Mouse (Mus musculus): ENCODE results near the gene Itga8.

Itga8 gene

DNA sequence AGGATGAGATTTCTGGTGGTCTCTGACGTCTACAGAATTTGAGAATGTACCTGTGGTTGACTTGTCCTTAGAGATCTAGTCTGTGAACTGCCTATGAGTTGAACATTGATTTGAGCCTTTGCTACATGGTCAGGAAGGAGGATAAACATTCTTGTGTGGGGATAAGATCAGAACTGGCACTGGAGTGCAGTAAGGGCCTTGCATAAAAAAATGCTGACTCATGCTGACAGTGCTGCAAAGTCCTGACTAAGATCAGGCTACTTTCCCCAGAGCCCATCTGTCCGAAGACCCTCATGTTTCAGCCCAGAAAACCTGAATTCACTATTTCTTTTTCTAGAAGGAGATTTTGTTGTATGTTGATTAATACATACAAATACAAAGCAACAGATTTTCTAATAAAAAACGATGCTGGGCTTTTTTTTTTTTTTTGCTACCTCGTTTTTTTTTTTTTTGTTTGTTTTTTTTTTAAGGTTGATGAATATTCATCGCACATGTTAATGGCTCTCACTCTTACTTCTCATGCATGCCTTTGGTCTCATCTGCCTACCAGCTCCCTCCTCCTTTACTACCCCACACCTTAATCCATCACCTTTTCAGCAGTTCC, 162.9 kb downstream of the Itga8 start:
- Histone ChIP-seq H3K9me3 (ENCODE audit: low read length) (peaks cover 10% of the 10 kb centered on the region), H3K27me3 (ENCODE audit: insufficient read depth, low read length) (no peaks in the 10 kb centered on the region), H3K4me1 (replicated peaks; ENCODE audit: low read depth, low read length) (peaks cover 21% of the 10 kb centered on the region), H3K36me3 (ENCODE audit: insufficient read depth, low read length) (no peaks in the 10 kb centered on the region), H3K4me3 (replicated peaks; ENCODE audit: low read length) (no peak overlapping the region)
- TF ChIP-seq CTCF (conservative IDR thresholded peaks at IDR 0.05; ENCODE audit: low read length), result no peak
- TF ChIP-seq NANOG (IDR thresholded peaks at IDR 0.05; ENCODE audit: borderline replicate concordance, low read length), result no peak
- TF ChIP-seq POU5F1 (IDR thresholded peaks at IDR 0.05; ENCODE audit: borderline replicate concordance, low read length), result no peak

GRCm38 (mm10) chr2:12126580-12126979, 175.1 kb downstream of the Itga8 start:
- H3K27me3 ChIP-seq (ENCODE audit: insufficient read depth, low read length), result no peaks in the 10 kb centered on the region
- no peak for TF ChIP-seq CTCF (conservative IDR thresholded peaks at IDR 0.05; ENCODE audit: low read length)
- no peak for TF ChIP-seq NANOG (IDR thresholded peaks at IDR 0.05; ENCODE audit: borderline replicate concordance, low read length)
- no peak for TF ChIP-seq POU5F1 (IDR thresholded peaks at IDR 0.05; ENCODE audit: borderline replicate concordance, low read length)
- no peaks in the 10 kb centered on the region for H3K9me3 ChIP-seq (ENCODE audit: low read length)
- H3K4me3 ChIP-seq (replicated peaks; ENCODE audit: low read length), result no peak overlapping the region
- H3K36me3 ChIP-seq (ENCODE audit: insufficient read depth, low read length), result no peaks in the 10 kb centered on the region
- no peaks in the 10 kb centered on the region for H3K4me1 ChIP-seq (replicated peaks; ENCODE audit: low read depth, low read length)

GRCm38 (mm10) chr2:12115479-12115878, 186.2 kb downstream of the Itga8 start:
- Histone ChIP-seq H3K4me1 (replicated peaks; ENCODE audit: low read depth, low read length) (no peaks in the 10 kb centered on the region), H3K9me3 (ENCODE audit: low read length) (no peaks in the 10 kb centered on the region), H3K36me3 (ENCODE audit: insufficient read depth, low read length) (no peaks in the 10 kb centered on the region), H3K27me3 (ENCODE audit: insufficient read depth, low read length) (no peaks in the 10 kb centered on the region), H3K4me3 (replicated peaks; ENCODE audit: low read length) (no peak overlapping the region)
- TF ChIP-seq CTCF (conservative IDR thresholded peaks at IDR 0.05; ENCODE audit: low read length) (no peak), POU5F1 (IDR thresholded peaks at IDR 0.05; ENCODE audit: borderline replicate concordance, low read length) (no peak), NANOG (IDR thresholded peaks at IDR 0.05; ENCODE audit: borderline replicate concordance, low read length) (no peak)

DNA sequence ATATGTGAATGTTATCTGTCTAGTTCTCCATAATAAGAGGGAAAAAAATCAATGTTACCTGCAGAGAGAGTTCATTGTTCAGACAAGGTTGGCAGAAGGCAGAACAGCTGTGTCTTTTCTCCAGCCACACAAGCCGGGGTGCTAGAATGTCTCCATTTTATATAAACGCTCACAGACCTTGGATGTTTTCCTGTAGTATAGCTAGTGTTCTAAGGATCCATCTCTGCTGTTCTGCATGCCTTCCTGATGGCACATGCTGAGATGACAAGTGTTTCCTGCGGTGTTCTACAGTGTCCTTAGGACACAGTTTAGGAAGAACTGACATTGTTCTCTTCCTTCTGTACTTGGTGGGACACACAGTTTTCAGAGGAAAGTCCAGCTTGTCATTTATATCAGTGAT, 192.4 kb downstream of the Itga8 start:
- Histone ChIP-seq H3K4me1 (replicated peaks; ENCODE audit: low read depth, low read length) (no peaks in the 10 kb centered on the region), H3K4me3 (replicated peaks; ENCODE audit: low read length) (no peak overlapping the region), H3K27me3 (ENCODE audit: insufficient read depth, low read length) (no peaks in the 10 kb centered on the region), H3K36me3 (ENCODE audit: insufficient read depth, low read length) (no peaks in the 10 kb centered on the region), H3K9me3 (ENCODE audit: low read length) (no peaks in the 10 kb centered on the region)
- no peak for TF ChIP-seq NANOG (IDR thresholded peaks at IDR 0.05; ENCODE audit: borderline replicate concordance, low read length)
- no peak for TF ChIP-seq POU5F1 (IDR thresholded peaks at IDR 0.05; ENCODE audit: borderline replicate concordance, low read length)
- TF ChIP-seq CTCF (conservative IDR thresholded peaks at IDR 0.05; ENCODE audit: low read length), result no peak

DNA sequence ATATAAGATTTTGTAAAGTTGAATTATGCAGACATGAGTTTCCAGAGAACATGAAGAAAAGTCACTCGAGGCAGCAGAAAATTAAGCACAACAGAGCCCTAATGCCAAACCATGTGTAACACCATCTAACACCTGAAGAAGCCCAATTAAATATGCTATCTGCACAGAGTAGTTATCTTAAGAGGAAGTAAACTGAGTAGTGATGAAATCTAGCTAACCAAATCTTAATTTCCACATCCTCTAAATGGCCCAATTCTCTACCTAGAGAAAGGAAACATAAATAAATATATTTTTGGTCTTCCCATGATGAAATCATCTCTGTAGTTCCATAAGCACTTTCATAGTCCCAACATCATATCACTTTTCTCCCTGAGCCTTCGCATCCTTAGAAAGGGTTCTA, 193.4 kb downstream of the Itga8 start:
- no peaks in the 10 kb centered on the region for H3K36me3 ChIP-seq (ENCODE audit: insufficient read depth, low read length)
- no peaks in the 10 kb centered on the region for H3K9me3 ChIP-seq (ENCODE audit: low read length)
- no peak for TF ChIP-seq CTCF (conservative IDR thresholded peaks at IDR 0.05; ENCODE audit: low read length)
- no peak for TF ChIP-seq NANOG (IDR thresholded peaks at IDR 0.05; ENCODE audit: borderline replicate concordance, low read length)
- TF ChIP-seq POU5F1 (IDR thresholded peaks at IDR 0.05; ENCODE audit: borderline replicate concordance, low read length), result no peak
- H3K27me3 ChIP-seq (ENCODE audit: insufficient read depth, low read length), result no peaks in the 10 kb centered on the region
- H3K4me1 ChIP-seq (replicated peaks; ENCODE audit: low read depth, low read length), result no peaks in the 10 kb centered on the region
- no peak overlapping the region for H3K4me3 ChIP-seq (replicated peaks; ENCODE audit: low read length)

GRCm38 (mm10) chr2:12107265-12107664, 194.5 kb downstream of the Itga8 start:
- no peaks in the 10 kb centered on the region for H3K27me3 ChIP-seq (ENCODE audit: insufficient read depth, low read length)
- H3K36me3 ChIP-seq (ENCODE audit: insufficient read depth, low read length), result no peaks in the 10 kb centered on the region
- H3K4me3 ChIP-seq (replicated peaks; ENCODE audit: low read length), result no peak overlapping the region
- no peaks in the 10 kb centered on the region for H3K4me1 ChIP-seq (replicated peaks; ENCODE audit: low read depth, low read length)
- TF ChIP-seq POU5F1 (IDR thresholded peaks at IDR 0.05; ENCODE audit: borderline replicate concordance, low read length), result no peak
- no peak for TF ChIP-seq NANOG (IDR thresholded peaks at IDR 0.05; ENCODE audit: borderline replicate concordance, low read length)
- no peak for TF ChIP-seq CTCF (conservative IDR thresholded peaks at IDR 0.05; ENCODE audit: low read length)
- H3K9me3 ChIP-seq (ENCODE audit: low read length), result no peaks in the 10 kb centered on the region

DNA sequence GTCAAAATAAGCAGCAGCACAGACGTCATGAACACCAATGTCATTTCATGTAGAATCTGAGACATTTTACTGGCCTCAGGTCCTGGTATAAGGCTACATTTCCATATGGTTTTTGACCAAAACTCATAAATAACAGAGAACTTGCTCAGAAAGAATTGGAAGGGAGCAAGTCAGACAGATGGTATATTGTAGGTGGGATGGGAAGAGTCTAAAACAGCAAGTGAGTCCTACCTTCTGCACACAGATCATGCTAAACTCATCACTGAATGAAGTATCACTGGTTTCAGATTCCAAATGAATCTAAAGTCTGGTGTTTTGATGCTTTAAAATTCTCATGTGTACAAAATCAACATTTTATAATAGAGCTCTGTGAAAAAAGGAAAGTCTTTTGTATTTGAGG, 198.5 kb downstream of the Itga8 start:
- Histone ChIP-seq H3K4me3 (replicated peaks; ENCODE audit: low read length) (no peak overlapping the region), H3K9me3 (ENCODE audit: low read length) (no peaks in the 10 kb centered on the region), H3K36me3 (ENCODE audit: insufficient read depth, low read length) (no peaks in the 10 kb centered on the region), H3K27me3 (ENCODE audit: insufficient read depth, low read length) (no peaks in the 10 kb centered on the region), H3K4me1 (replicated peaks; ENCODE audit: low read depth, low read length) (no peaks in the 10 kb centered on the region)
- no peak for TF ChIP-seq CTCF (conservative IDR thresholded peaks at IDR 0.05; ENCODE audit: low read length)
- no peak for TF ChIP-seq NANOG (IDR thresholded peaks at IDR 0.05; ENCODE audit: borderline replicate concordance, low read length)
- no peak for TF ChIP-seq POU5F1 (IDR thresholded peaks at IDR 0.05; ENCODE audit: borderline replicate concordance, low read length)

- Histone ChIP-seq H3K9me3 (ENCODE audit: low read length) (no peaks in the 10 kb centered on the region), H3K4me1 (replicated peaks; ENCODE audit: low read depth, low read length) (no peaks in the 10 kb centered on the region), H3K4me3 (replicated peaks; ENCODE audit: low read length) (no peak overlapping the region), H3K27me3 (ENCODE audit: insufficient read depth, low read length) (no peaks in the 10 kb centered on the region), H3K36me3 (ENCODE audit: insufficient read depth, low read length) (no peaks in the 10 kb centered on the region)
- TF ChIP-seq NANOG (IDR thresholded peaks at IDR 0.05; ENCODE audit: borderline replicate concordance, low read length), result no peak
- TF ChIP-seq POU5F1 (IDR thresholded peaks at IDR 0.05; ENCODE audit: borderline replicate concordance, low read length), result no peak
- TF ChIP-seq CTCF (conservative IDR thresholded peaks at IDR 0.05; ENCODE audit: low read length), result no peak
Measured at GRCm38 (mm10) chr2:12092203-12092984, 209.3 kb downstream of the Itga8 start.

Measured in E14TG2a.4 (cell line).